Mouse (Mus musculus): ENCODE measurements around the gene Dmxl2.

Dmxl2 gene

DNA sequence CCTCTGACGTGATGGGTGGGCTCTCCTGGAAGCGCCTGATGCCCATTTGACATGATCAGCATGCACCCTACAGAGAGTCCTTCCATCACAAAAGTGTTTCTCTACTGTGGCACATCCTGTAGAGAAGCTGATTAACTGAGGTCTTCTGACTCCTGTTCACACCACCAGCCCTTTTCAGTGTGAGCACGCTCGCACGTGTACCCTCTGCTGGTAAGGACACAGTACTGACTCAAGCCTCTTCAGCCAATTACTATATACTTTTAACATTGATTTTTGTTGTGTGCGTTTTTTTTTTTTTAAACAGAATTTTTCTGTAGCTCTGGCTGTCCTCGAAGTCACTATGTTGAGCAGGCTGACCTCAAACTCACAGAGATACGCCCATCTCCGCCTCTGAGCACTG lies 185.1 kb downstream of the Dmxl2 start:
- no peak for DNase-seq (ENCODE audit: low read depth, low spot score)

Data from retina, adult 2 months (tissue).